Mouse (Mus musculus) G1E-ER4 (cell line): ENCODE results near the gene Foxo1. TPM values are rescaled to one million over a fixed set of nuclear protein-coding genes. Genes with fewer than 3 reads are reported as not detected.

ENCODE experiments used
- GATA1 ChIP-seq: IDR thresholded peaks from one replicate; pipeline ENCODE4 v1.8.0; 2012; ENCODE audit warnings: low read length, inconsistent platforms
- polyA plus RNA-seq: library from polyadenylated mRNA; stranded (reverse); fragments of >175 nt; gene quantifications from 2 replicates; pipeline ENCODE4 v1.2.3, GENCODE M21; 2012

Foxo1 gene
- polyA plus RNA-seq, 1 experiment = not detected

DNA sequence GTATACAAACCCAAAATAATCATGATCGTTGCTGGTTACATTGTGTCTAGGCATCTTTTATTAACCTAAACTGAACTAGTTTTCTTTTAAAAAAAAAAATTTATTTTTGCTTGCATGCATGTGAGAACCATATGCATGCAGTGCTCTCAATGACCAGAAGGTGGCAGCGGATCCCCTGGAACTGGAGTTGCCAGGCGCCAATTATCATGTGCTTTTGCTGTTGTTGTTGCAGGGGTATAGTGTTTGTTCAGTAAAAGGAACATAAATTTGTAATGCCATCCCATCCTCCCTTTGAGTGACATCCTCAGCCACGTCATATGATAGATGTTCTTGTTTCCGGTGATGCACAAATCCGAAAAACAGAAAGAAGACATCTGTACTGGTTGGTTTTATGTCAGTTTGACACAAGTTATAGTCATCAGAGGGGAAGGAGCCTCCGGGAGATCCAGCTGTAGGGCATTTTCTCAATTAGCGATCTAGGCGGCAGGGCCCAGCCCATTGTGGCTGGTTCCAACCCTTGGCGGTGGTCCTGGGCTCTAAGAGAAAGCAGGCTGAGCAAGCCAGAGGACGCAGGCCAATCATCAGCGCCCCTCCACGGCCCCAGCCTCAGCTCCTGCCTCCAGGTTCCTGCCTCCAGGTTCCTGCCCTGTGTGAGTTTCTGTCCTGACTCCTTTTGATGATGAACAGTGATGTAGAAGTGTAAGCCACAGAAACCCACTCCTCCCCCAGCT, 5.5 kb upstream of the Foxo1 start:
- no peak for TF ChIP-seq GATA1

DNA sequence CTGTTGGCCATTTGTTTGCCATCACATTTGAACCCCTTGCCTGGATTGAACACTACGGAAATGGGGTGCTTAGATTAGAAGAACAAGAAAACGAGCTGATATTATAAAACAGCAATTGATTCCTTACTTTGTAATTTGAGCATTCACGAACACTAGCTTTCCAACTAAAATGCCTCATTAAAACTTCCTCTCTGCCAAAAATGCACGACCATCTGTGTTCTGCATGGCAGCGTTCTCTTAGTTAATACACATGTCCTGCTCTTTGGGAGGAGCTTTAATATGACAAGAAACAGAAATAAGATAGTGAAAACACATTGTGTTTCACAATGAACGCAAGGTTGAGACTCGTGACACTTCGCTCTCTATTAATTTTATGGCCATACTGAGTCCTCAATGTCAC, 3.8 kb upstream of the Foxo1 start:
- TF ChIP-seq GATA1 = no peak

DNA sequence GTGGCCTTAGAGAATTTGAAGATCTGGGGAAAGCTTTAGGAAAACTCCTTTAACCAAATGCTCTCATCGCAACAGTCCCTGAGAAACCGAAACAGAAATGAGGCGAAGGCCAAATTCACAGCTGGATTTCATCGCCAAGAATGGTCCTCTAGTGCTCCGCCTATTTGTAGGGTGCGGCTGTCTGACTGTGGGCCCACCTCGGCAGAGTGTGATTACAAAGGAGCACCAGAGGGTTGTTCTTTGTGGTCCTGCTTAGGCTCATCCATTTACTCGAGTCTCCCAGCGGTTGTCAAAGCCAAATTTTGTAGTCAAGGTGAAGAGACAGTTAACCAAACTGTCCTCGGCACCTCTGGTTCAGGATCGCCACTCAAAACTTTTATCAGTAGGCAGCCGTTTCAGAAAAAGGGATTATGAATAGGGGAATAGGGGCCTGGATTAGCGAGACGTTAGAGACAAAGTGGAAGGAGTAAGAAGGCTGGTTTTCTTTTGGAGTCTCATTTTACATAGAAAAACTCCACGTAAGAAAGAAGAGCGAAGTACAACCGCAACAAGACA, 1.5 kb upstream of the Foxo1 start:
- no peak for TF ChIP-seq GATA1

DNA sequence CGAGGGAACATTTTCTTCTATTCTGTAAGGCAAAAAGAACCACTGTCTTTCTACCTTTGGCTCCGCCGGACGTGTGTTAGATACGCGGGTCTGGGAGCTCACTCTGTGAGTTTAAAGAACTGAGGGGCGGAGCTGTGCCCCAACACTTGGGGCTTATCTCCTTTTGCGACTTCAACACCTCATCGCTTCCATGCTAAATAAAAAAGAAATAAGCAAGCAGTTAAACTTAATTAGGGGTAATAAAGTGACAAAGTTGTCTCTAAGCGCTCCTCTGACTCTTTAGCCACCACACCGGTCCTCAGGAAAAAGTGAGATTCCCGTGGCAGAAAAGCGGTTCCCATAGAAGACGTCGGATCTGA, 864 bp upstream of the Foxo1 start:
- TF ChIP-seq GATA1 = no peak

DNA sequence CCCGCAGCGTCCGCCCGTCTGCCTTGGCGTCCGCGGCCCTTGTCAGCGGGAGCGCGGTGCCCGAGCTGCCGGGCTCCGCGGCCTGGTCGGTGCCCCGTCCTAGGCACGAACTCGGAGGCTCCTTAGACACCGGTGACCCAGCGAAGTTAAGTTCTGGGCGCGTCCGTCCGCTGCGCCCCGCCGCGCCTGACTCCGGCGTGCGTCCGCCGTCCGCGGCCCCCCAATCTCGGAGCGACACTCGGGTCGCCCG, 276 bp downstream of the Foxo1 start:
- TF ChIP-seq GATA1 = no peak

DNA sequence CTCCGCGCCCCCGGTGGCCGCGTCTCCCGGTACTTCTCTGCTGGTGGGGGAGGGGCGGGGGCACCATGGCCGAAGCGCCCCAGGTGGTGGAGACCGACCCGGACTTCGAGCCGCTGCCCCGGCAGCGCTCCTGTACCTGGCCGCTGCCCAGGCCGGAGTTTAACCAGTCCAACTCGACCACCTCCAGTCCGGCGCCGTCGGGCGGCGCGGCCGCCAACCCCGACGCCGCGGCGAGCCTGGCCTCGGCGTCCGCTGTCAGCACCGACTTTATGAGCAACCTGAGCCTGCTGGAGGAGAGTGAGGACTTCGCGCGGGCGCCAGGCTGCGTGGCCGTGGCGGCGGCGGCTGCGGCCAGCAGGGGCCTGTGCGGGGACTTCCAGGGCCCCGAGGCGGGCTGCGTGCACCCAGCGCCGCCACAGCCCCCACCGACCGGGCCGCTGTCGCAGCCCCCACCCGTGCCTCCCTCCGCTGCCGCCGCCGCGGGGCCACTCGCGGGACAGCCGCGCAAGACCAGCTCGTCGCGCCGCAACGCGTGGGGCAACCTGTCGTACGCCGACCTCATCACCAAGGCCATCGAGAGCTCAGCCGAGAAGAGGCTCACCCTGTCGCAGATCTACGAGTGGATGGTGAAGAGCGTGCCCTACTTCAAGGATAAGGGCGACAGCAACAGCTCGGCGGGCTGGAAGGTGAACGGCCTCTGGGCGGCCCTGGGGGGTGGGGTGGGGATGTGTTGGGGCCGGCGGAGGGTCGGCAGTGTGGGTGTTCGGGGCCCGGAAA, 789 bp downstream of the Foxo1 start:
- TF ChIP-seq GATA1 = no peak

DNA sequence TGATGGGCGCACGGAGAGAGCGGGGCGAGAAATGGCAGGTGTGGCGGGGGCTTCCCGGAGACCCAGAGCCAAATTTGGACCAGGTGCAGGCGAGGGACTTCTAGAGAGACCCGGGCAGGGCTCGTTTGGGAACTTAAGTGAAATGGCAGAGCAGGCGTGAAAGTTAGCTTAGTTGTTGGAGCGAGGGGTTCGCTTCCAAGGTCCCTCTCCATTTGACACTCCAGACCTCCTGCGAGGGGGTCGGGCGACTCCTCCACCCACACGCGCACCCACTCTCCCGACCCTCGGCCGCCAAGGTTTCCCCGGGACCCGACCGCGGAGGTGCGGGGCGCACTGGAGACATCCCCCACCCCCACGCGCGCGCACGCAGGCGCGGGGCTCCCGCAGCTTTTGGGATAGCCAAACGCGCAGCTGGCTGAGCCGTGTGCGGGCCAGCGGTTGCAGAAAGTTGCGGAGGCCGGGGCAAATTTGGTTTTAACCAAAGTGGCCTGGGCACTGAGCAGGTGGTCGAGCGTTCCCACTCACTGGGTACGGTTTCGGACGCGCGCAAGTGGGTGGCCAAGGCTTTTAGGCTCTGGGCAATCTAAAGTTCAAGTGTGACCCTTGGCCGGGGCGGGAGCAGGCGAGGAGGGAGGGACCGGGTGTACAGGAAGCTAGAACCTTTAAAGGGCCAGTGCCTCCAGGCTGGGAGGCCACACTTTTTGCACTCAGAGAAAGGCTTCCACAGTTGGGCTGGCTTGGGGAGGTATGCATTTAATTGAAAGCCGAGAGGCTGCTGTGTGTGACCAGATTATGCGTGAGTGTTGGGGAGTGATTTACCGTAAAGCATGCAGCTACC, 1.6 kb downstream of the Foxo1 start:
- TF ChIP-seq GATA1 = no peak

DNA sequence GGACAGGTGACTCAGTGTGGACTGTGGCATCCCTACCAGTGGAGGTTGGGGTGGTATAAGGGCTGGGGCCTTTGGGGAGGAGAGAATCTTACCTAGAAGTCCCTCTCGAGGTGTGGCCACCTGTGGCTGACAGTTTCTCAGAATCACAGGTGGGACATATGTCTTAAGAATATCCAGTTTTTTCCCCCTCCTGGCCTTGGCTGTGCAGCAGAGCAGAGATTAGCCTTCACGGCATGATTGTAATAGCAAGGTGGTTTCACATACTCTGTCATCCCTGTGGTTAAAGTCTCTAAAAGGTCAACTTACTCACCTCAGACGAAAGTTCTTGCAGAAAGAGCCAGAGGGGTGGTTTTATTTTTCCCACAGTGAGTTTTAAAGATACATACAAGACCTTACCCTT, 2.4 kb downstream of the Foxo1 start:
- no peak for TF ChIP-seq GATA1

DNA sequence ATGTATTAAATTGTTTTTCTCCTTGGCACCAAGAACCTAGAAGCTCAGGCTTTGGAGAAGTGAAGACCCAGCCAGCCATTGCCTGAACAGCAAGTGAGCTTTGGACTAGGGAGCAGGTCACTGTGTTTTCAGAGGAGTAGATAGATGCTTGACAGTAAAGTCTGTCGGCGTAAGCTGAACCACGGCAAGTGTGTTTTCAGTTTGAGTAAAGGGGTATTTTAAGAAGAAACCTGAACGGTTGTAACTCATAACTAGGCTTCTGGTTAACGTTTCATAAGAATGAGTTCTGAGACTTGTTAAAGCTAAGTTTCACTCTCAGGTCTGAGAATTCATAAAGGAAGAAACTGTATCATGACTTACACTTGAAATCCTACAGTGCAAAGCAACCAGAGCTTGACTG, 3.2 kb downstream of the Foxo1 start:
- no peak for TF ChIP-seq GATA1

DNA sequence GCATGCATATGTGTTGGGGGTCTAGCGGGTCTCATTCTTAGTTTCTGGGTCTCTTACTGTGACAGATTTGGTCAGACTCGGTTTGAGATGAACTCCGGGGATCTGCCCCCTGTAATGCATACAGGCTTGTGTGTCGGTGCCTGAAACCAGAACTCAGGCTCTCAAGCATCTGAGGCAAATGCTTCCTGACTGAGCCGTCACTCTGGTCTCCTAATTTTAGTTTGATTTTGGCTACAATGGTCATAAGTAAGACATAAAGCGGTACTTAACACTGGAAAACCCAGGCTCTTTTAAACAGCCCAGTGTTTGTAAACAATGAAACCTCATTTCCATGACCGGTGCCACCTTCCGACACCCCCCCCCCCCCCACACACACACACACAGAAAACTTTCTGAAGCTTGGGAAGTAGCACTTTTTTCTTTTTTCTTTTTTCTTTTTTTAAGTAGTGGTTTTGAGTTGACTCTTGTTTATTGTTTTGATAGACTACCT, 4.3 kb downstream of the Foxo1 start:
- no peak for TF ChIP-seq GATA1

DNA sequence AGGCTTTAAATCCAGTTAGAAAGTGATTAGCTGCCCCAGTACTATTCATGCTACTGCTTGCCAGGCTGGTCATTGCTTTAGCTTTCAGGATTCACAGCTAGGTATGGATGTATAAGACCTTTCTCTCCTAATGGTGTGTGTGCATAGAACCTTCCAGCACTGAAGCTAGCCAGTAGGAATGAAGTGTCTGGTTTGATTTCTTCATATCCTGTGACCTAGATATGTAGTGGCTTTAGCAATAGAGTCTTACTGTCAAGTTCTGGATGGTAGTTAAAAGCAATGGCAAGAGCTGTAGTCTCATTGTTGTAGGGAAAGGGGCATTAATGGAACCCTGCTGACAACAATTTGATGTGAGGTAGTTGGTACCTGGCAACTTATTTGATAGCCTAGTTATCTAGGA, 6.3 kb downstream of the Foxo1 start:
- TF ChIP-seq GATA1 = no peak

DNA sequence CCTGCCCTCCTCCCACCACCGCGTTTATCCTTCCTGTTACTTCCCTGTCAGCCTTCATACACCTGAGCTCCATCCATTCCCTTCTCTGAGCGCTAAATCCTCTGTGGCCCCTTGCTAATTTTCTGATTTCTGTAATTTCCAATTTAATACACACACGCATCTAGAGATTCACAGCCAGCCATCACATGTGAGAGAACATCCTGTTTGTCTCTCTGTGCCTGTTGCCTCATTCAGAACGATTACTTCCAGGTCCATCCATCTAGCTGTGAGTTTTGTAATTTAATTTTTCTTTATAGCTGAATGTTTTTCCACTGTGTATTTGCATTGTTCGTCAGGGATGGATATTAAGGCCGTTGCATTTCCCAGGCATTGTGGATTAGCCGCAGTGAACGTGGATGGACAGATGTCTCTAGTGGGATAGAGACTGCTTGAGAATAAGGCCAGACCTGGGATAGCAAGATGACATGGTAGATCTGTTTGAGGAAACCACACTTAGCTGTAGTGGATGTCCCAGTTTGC, 7.0 kb downstream of the Foxo1 start:
- no peak for TF ChIP-seq GATA1

DNA sequence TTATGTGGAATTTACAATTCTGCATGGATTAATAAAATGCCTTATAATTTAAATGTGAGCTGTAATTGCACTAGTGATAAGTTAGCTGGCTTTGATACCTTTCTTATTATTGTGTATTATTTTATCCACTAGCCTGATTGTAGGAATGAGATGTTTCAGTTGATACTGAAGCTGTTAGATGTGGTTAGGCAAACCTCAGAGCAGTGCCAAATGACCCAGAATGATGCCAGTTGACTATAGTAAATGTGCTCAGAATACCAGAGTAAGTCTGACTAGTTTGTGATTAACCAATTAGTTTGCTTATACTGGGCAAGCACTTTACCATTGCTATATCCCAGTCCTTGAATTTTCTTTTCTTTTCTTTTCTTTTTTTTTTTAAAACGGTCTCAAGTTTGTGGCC, 12.5 kb downstream of the Foxo1 start:
- TF ChIP-seq GATA1 = no peak

DNA sequence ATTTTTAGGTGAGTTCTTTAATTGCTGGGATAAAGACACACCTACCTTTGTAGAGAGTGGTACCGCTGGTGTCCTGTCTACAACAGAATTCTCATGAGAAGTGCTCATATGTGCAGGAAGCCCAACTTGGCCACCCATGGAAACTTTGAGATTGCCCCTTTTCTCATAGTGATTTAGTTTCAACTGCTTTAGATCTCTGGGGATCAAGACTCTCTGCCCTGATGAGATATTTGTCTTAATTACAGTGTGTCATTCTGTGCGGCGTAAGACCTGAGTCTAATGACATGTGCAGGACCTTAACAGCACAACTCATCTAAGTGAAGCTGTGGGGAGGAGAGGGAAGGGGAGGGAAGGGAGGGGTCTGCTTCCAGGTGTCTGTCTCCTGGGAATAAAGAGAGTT, 13.7 kb downstream of the Foxo1 start:
- TF ChIP-seq GATA1 = no peak

DNA sequence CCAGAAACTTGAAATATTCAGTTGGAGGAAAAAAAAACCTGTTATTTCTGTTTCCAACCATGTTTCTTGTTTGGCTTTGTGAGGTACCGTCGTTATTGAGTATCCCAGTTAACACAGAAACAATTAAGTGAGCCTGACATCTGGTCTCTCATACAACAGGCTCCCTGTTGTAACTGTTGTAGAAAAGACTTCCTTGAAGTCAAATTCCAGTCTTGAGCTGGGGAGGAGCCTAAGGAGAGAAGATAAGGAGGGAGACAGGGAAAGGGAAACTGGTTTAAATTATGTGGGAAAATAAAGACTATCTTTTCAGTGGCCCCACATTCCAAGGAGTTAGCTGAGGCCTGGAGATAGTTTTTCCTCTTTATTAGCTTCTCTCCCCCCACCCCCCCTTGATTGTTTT, 14.2 kb downstream of the Foxo1 start:
- no peak for TF ChIP-seq GATA1

DNA sequence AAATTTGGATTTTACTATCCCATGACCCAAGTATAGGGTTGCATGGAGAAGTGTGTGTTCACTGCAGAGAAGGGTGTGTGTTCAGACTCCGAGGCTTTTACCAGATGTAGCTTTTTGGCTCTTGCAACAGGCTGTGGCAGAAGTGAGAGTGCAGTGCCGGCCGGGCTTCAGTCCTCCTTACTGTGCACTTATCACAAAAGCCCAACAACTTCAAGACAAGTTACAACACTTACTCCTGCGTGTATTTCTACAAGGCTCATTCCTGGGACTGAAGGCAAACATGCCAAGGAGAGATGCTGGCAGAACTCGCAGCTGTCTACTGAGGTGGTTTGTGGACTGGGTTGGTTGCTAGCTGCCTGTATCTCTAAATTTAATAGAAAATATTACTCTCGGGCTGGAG, 15.4 kb downstream of the Foxo1 start:
- TF ChIP-seq GATA1 = no peak
